Mouse (Mus musculus): ENCODE results near the gene Atg101. TPM values are rescaled to one million over a fixed set of nuclear protein-coding genes. Genes with fewer than 3 reads are reported as not detected.

Gene Atg101
- polyA plus RNA-seq, 1 experiment from 2014 or later = 34.4 TPM

DNA sequence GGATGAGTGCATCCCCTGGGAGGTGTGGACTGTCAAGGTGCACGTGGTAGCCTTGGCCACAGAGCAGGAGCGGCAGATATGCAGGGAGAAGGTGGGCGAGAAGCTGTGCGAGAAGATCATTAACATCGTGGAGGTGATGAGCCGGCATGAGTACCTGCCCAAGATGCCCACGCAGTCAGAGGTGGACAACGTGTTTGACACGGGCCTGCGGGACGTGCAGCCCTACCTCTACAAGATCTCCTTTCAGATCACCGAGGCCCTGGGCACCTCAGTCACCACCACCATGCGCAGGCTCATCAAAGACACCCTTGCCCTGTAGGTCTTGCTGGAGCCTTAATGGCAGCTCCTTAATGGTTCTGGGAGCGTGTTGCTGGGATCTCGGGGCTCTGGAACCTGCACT is 6.3 kb downstream of the Atg101 start:
- ATAC-seq (no peak), DNase-seq (no peak)
- Histone ChIP-seq H3K9me3 (ENCODE audit: low read length) (no peaks in the 10 kb centered on the region), H3K27me3 (ENCODE audit: insufficient read depth, low read length) (no peaks in the 10 kb centered on the region), H3K27ac (ENCODE audit: low read depth) (no peak overlapping the region), H3K36me3 (replicated peaks; ENCODE audit: insufficient read depth, low read length) (peaks cover 53% of the 10 kb centered on the region), H3K4me2 (ENCODE audit: low read depth, low read length) (no peak overlapping the region), H3K9ac (replicated peaks) (no peak overlapping the region), H3K4me3 (ENCODE audit: low read depth, low read length) (no peak overlapping the region), H3K4me1 (ENCODE audit: insufficient read depth) (peaks cover 11% of the 10 kb centered on the region)
- TF ChIP-seq EP300 (IDR thresholded peaks at IDR 0.05; ENCODE audit: low read depth) = no peak
- no peak for TF ChIP-seq CTCF (IDR thresholded peaks at IDR 0.05; ENCODE audit: low read depth)
- 88% methylated on average over 15 of the region's 15 CpGs for WGBS (ENCODE audit: insufficient replicate concordance)

DNA sequence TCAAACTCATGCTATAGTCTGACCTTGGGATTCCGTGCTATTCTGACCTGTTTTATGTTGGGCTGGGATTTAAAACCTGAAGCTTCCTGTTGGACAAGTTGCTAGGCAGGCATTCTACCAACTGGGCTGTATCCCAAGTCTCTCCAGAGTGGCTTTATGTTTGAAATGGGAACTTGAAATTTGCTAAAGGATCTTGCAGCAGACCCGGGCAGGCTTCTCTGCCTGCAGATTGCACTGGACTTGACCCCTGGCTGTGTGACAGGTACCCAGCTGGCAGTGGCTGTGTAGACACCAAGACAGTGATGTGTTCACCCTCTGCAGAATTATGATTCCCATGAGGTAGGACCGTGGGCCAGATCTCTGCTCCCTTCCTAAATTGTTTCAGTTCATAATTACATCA is 7.9 kb downstream of the Atg101 start:
- DNase-seq (no peak), ATAC-seq (no peak)
- 69% methylated on average over 3 of the region's 3 CpGs for WGBS (ENCODE audit: insufficient replicate concordance)
- Histone ChIP-seq H3K27me3 (ENCODE audit: insufficient read depth, low read length) (no peaks in the 10 kb centered on the region), H3K27ac (ENCODE audit: low read depth) (no peak overlapping the region), H3K36me3 (replicated peaks; ENCODE audit: insufficient read depth, low read length) (peaks cover 43% of the 10 kb centered on the region), H3K9me3 (ENCODE audit: low read length) (no peaks in the 10 kb centered on the region), H3K4me2 (ENCODE audit: low read depth, low read length) (no peak overlapping the region), H3K4me1 (ENCODE audit: insufficient read depth) (no peaks in the 10 kb centered on the region), H3K9ac (replicated peaks) (no peak overlapping the region), H3K4me3 (ENCODE audit: low read depth, low read length) (no peak overlapping the region)
- TF ChIP-seq EP300 (IDR thresholded peaks at IDR 0.05; ENCODE audit: low read depth) (no peak), CTCF (IDR thresholded peaks at IDR 0.05; ENCODE audit: low read depth) (no peak)

- DNase-seq (peak; percentile 37), ATAC-seq (peak; percentile 40; the same call in 1 of the 2 replicates)
- Histone ChIP-seq H3K27ac (ENCODE audit: low read depth) (no peak within 1 kb of the TSS), H3K4me3 (ENCODE audit: low read depth, low read length) (no peak within 1 kb of the TSS), H3K9ac (replicated peaks) (no peak within 1 kb of the TSS), H3K4me1 (ENCODE audit: insufficient read depth) (no peaks in the 10 kb centered on the region), H3K9me3 (ENCODE audit: low read length) (no peaks in the 10 kb centered on the region), H3K27me3 (ENCODE audit: insufficient read depth, low read length) (no peaks in the 10 kb centered on the region), H3K36me3 (replicated peaks; ENCODE audit: insufficient read depth, low read length) (peaks cover 32% of the 10 kb centered on the region), H3K4me2 (ENCODE audit: low read depth, low read length) (peak within 1 kb of the TSS; percentile 44)
- TF ChIP-seq CTCF (IDR thresholded peaks at IDR 0.05; ENCODE audit: low read depth) = no peak
- no peak for TF ChIP-seq EP300 (IDR thresholded peaks at IDR 0.05; ENCODE audit: low read depth)
- 63% methylated on average over 18 of the region's 18 CpGs for WGBS (ENCODE audit: insufficient replicate concordance)
These were observed 9.1 kb downstream of the Atg101 start, which contains the start of gene 6030408B16Rik for GRCm38 (mm10) chr15:101293025-101293621. TSS of gene 6030408B16Rik (plus strand) at chr15:101293212.

DNA sequence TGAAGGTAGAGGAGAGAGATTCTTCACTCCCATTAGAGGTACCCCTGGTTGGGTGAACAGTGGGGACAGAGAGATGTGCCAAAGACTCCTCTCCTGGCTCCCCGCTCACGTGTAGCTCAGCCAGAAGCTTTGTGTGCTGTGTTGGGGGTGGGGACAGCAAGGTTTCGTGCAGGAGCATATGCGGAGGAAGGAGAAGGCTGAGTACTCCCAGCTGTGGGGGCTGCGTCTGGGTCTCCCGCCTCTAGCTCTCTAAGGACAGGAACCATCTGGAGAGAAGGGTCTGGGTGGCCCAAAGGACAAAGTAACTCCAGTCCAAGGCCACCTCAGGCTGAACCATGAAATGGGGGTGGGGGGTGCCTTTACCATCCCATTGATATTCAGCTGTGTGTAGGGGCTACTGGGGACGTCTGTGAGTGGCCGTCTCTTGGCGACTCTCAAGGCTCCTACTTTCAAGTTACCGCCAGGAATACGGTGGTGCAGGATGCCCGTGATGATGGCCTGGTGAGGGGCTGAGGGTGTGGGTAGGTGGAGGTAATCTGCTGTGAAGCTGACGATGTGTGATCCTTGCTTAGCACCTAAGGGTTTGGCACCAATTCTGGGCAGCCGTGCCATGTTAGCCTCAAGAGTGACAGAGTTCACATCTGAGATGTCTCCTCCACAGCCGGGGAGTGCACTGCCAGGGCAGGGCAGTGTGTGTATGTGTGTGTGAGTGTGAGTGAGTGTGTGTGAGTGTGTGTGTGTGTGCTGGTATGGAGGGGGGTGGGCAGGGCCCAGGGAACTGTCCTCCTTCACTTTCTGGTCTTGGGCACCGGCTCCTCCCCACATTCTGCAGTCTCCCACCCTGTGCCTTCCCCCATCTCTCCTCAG is 10.2 kb downstream of the Atg101 start:
- no peak overlapping the region for H3K9ac ChIP-seq (replicated peaks)
- DNase-seq (no peak), ATAC-seq (no peak)
- WGBS (ENCODE audit: insufficient replicate concordance) = 58% methylated on average over 16 of the region's 16 CpGs
- peak overlapping the region; percentile 44 for H3K4me2 ChIP-seq (ENCODE audit: low read depth, low read length)
- no peaks in the 10 kb centered on the region for H3K9me3 ChIP-seq (ENCODE audit: low read length)
- H3K36me3 ChIP-seq (replicated peaks; ENCODE audit: insufficient read depth, low read length) = peaks cover 24% of the 10 kb centered on the region
- H3K27ac ChIP-seq (ENCODE audit: low read depth) = no peak overlapping the region
- TF ChIP-seq CTCF (IDR thresholded peaks at IDR 0.05; ENCODE audit: low read depth) = no peak
- no peak for TF ChIP-seq EP300 (IDR thresholded peaks at IDR 0.05; ENCODE audit: low read depth)
- H3K4me3 ChIP-seq (ENCODE audit: low read depth, low read length) = no peak overlapping the region
- H3K27me3 ChIP-seq (ENCODE audit: insufficient read depth, low read length) = no peaks in the 10 kb centered on the region
- H3K4me1 ChIP-seq (ENCODE audit: insufficient read depth) = no peaks in the 10 kb centered on the region

GRCm38 (mm10) chr15:101295106-101295505 is 11.0 kb downstream of the Atg101 start:
- Histone ChIP-seq H3K27ac (ENCODE audit: low read depth) (no peak overlapping the region), H3K9ac (replicated peaks) (no peak overlapping the region), H3K36me3 (replicated peaks; ENCODE audit: insufficient read depth, low read length) (peaks cover 16% of the 10 kb centered on the region), H3K9me3 (ENCODE audit: low read length) (no peaks in the 10 kb centered on the region), H3K4me2 (ENCODE audit: low read depth, low read length) (no peak overlapping the region), H3K27me3 (ENCODE audit: insufficient read depth, low read length) (no peaks in the 10 kb centered on the region), H3K4me3 (ENCODE audit: low read depth, low read length) (no peak overlapping the region), H3K4me1 (ENCODE audit: insufficient read depth) (no peaks in the 10 kb centered on the region)
- no peak for DNase-seq
- WGBS (ENCODE audit: insufficient replicate concordance) = 72% methylated on average over 7 of the region's 7 CpGs
- TF ChIP-seq EP300 (IDR thresholded peaks at IDR 0.05; ENCODE audit: low read depth) = no peak
- no peak for TF ChIP-seq CTCF (IDR thresholded peaks at IDR 0.05; ENCODE audit: low read depth)
- ATAC-seq = no peak

GRCm38 (mm10) chr15:101295616-101296015 is 11.5 kb downstream of the Atg101 start:
- no peak for TF ChIP-seq CTCF (IDR thresholded peaks at IDR 0.05; ENCODE audit: low read depth)
- no peak for TF ChIP-seq EP300 (IDR thresholded peaks at IDR 0.05; ENCODE audit: low read depth)
- Histone ChIP-seq H3K27me3 (ENCODE audit: insufficient read depth, low read length) (no peaks in the 10 kb centered on the region), H3K4me1 (ENCODE audit: insufficient read depth) (no peaks in the 10 kb centered on the region), H3K27ac (ENCODE audit: low read depth) (no peak overlapping the region), H3K9me3 (ENCODE audit: low read length) (no peaks in the 10 kb centered on the region), H3K9ac (replicated peaks) (no peak overlapping the region), H3K4me2 (ENCODE audit: low read depth, low read length) (no peak overlapping the region), H3K4me3 (ENCODE audit: low read depth, low read length) (no peak overlapping the region), H3K36me3 (replicated peaks; ENCODE audit: insufficient read depth, low read length) (peaks cover 11% of the 10 kb centered on the region)
- 84% methylated on average over 10 of the region's 10 CpGs for WGBS (ENCODE audit: insufficient replicate concordance)
- DNase-seq = no peak
- no peak for ATAC-seq
